Mouse (Mus musculus) cortical plate, adult 2 months (tissue): ENCODE measurements at regions not wholly inside any gene's neighbourhood (a gene's known extent, or its start where the extent isn't known, plus 50 kb on each side); places are given as distances from the start of the nearest gene placed in this dataset.

Experiments
- CTCF ChIP-seq: fragments of 200-500 bp; IDR thresholded peaks from 2 replicates; pipeline ENCODE4 v1.5.1; 2011; ENCODE audit warnings: mild to moderate bottlenecking, control low read depth, low read length; ENCODE audit not compliant: insufficient read depth; ENCODE audit errors: extremely low read depth
- POLR2A ChIP-seq: fragments of 200-500 bp; IDR thresholded peaks from 2 replicates; pipeline ENCODE4 v1.6.1; 2011; ENCODE audit warnings: mild to moderate bottlenecking, low read length, control low read depth; ENCODE audit not compliant: insufficient read depth; ENCODE audit errors: extremely low read depth

DNA sequence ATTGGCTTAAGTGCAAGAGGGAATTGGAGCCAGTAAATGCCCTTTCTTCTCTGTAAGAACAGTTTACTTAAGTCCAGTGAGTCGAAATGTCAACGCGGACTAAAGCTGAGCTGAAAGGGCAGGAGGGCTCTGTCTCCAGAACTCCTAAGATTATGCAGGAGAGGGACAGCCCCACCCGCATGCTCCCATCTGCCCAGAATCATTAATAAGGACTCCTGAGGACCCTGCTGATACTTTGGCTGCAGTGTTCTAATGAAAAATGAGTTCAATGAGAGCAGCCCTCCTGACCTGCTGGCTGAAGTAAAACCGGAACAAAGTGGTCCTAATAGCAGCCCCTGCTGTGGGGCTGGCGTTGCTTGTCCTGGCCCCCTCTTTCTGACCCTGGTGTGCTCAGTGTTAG is 187.8 kb downstream of the Ajap1 start:
- TF ChIP-seq POLR2A (no peak), CTCF (no peak)
